Comparison of ENCODE assay signal across 31 mouse cellular contexts in genomic region chr15:32406436-32406835, GRCm38 (mm10).
"Had no signal": no experiment of that assay in that cellular context is flagged by ENCODE, and none has a peak within 500 bp of the region (broad histone marks: within the 10 kb centered on the region; RNA-seq: fewer than 3 reads in every experiment).

No protein-coding gene starts in this region.

- H3K27me3 ChIP-seq: limb, embryonic 12.5 days; limb, embryonic 13.5 days; limb, embryonic 15.5 days; liver, embryonic 12.5 days; liver, embryonic 13.5 days; liver, embryonic 15.5 days; lung, embryonic 15.5 days; megakaryocyte, embryonic 14.5 days; midbrain, embryonic 12.5 days; midbrain, embryonic 13.5 days; midbrain, embryonic 15.5 days; neural tube, embryonic 12.5 days had no signal

- ATAC-seq: liver, embryonic 12.5 days; liver, postnatal 0 days; lung, postnatal 0 days; midbrain, embryonic 13.5 days; midbrain, embryonic 15.5 days; midbrain, embryonic 16.5 days had no signal

- H3K9me3 ChIP-seq: limb, embryonic 10.5 days; limb, embryonic 12.5 days; limb, embryonic 13.5 days; limb, embryonic 15.5 days; liver, embryonic 12.5 days; liver, embryonic 13.5 days; liver, embryonic 15.5 days; lung, embryonic 15.5 days; midbrain, embryonic 12.5 days; midbrain, embryonic 13.5 days; midbrain, embryonic 15.5 days; neural tube, embryonic 12.5 days had no signal

- DNase-seq: left cerebral cortex, postnatal 4 days; liver; liver, embryonic 13.5 days; liver, postnatal 0 days; lung, adult 18-20 months; lung, adult 2 months; lung, embryonic 14.5 days; lung, postnatal 10 days; lung, postnatal 14 days; lung, postnatal 36 days; lung, postnatal 4 days; midbrain, embryonic 14.5 days had no signal

- H3K4me3 ChIP-seq: left cerebral cortex, adult 2 months; limb, embryonic 10.5 days; limb, embryonic 12.5 days; limb, embryonic 13.5 days; limb, embryonic 15.5 days; liver, embryonic 12.5 days; liver, embryonic 13.5 days; liver, embryonic 15.5 days; lung, embryonic 15.5 days; megakaryocyte, embryonic 14.5 days; midbrain, embryonic 12.5 days; midbrain, embryonic 13.5 days; midbrain, embryonic 15.5 days; myocyte; neural tube, embryonic 12.5 days had no signal

- H3K9ac ChIP-seq: limb, embryonic 12.5 days; limb, embryonic 13.5 days; limb, embryonic 15.5 days; liver, embryonic 12.5 days; liver, embryonic 13.5 days; liver, embryonic 14.5 days; liver, embryonic 15.5 days; liver, postnatal 0 days; lung, embryonic 14.5 days; lung, embryonic 15.5 days; midbrain, embryonic 12.5 days; midbrain, embryonic 13.5 days; midbrain, embryonic 15.5 days; neural tube, embryonic 12.5 days had no signal

- H3K27ac ChIP-seq: left cerebral cortex, adult 2 months; limb, embryonic 10.5 days; limb, embryonic 12.5 days; limb, embryonic 13.5 days; limb, embryonic 15.5 days; liver, embryonic 12.5 days; liver, embryonic 13.5 days; liver, embryonic 14.5 days; liver, embryonic 15.5 days; lung, embryonic 15.5 days; macrophage; midbrain, embryonic 12.5 days; midbrain, embryonic 13.5 days; midbrain, embryonic 15.5 days; neural tube, embryonic 12.5 days had no signal

- H3K4me2 ChIP-seq: limb, embryonic 12.5 days; limb, embryonic 13.5 days; limb, embryonic 15.5 days; liver, embryonic 11.5 days; liver, embryonic 12.5 days; liver, embryonic 13.5 days; liver, embryonic 15.5 days; lung, embryonic 14.5 days; lung, embryonic 15.5 days; midbrain, embryonic 12.5 days; midbrain, embryonic 13.5 days; midbrain, embryonic 15.5 days; neural tube, embryonic 12.5 days had no signal

- H3K4me1 ChIP-seq: liver, embryonic 12.5 days; liver, embryonic 13.5 days; liver, embryonic 15.5 days; lung, embryonic 15.5 days; megakaryocyte, embryonic 14.5 days; midbrain, embryonic 12.5 days; midbrain, embryonic 13.5 days; midbrain, embryonic 15.5 days; neural tube, embryonic 12.5 days had no signal

- H3K36me3 ChIP-seq: limb, embryonic 10.5 days; limb, embryonic 12.5 days; limb, embryonic 13.5 days; limb, embryonic 15.5 days; liver, embryonic 12.5 days; liver, embryonic 13.5 days; liver, embryonic 15.5 days; lung, embryonic 15.5 days; midbrain, embryonic 12.5 days; midbrain, embryonic 13.5 days; midbrain, embryonic 15.5 days; neural tube, embryonic 12.5 days had no signal
